Mouse (Mus musculus) kidney, adult 2 months (tissue): ENCODE results near the gene Hmgcl. TPM values are rescaled to one million over a fixed set of nuclear protein-coding genes. Genes with fewer than 3 reads are reported as not detected.

Experiments
- DNase-seq: peaks from one replicate; pipeline ENCODE4 v3.0.0; 2021
- H3K27ac ChIP-seq: fragments of 200-500 bp; 2 replicates; pipeline ENCODE4 v1.5.1; 2012; ENCODE audit warnings: low read depth, low read length, control low read depth, inconsistent platforms; ENCODE audit not compliant: insufficient read depth
- H3K27me3 ChIP-seq: fragments of 200-500 bp; replicated peaks from 2 replicates; pipeline ENCODE4 v1.6.1; 2012; ENCODE audit warnings: mild to moderate bottlenecking, moderate library complexity, low read length, inconsistent platforms; ENCODE audit not compliant: control insufficient read depth, insufficient read depth
- H3K36me3 ChIP-seq: fragments of 200-500 bp; 2 replicates; pipeline ENCODE4 v1.6.1; 2012; ENCODE audit warnings: mild to moderate bottlenecking, moderate library complexity, low read length, inconsistent platforms; ENCODE audit not compliant: control insufficient read depth, insufficient read depth
- H3K4me1 ChIP-seq: fragments of 200-500 bp; 2 replicates; pipeline ENCODE4 v1.6.1; 2011; ENCODE audit warnings: low read length; ENCODE audit not compliant: control insufficient read depth, insufficient read depth
- H3K4me3 ChIP-seq: fragments of 200-500 bp; 2 replicates; pipeline ENCODE4 v1.5.1; 2011; ENCODE audit warnings: mild to moderate bottlenecking, low read depth, low read length, control low read depth; ENCODE audit not compliant: insufficient read depth
- CTCF ChIP-seq: fragments of 200-500 bp; conservative IDR thresholded peaks from 2 replicates; pipeline ENCODE4 v1.5.1; 2011; ENCODE audit warnings: low read depth, mild to moderate bottlenecking, control low read depth, low read length, moderate library complexity, mixed read lengths; ENCODE audit not compliant: insufficient read depth, insufficient read length
- POLR2A ChIP-seq: fragments of 200-500 bp; IDR thresholded peaks from one replicate; pipeline ENCODE4 v1.6.1; 2011; ENCODE audit warnings: low read depth, low read length, control low read depth
- WGBS: fragments of 180-500 bp; shearing (Covaris S2); methylation state at CpG from one replicate; pipeline ENCODE4 v1.1.7; 2018; 5-methylcytosine and 5-hydroxymethylcytosine counted together
- polyA plus RNA-seq: library from polyadenylated mRNA; depleted of rRNA; stranded (reverse); fragments of >200 nt; gene quantifications from 2 replicates; pipeline ENCODE4 v1.2.3, GENCODE M21; 2012; rRNA removed

Hmgcl gene
- polyA plus RNA-seq, 1 experiment, result 199 TPM

DNA sequence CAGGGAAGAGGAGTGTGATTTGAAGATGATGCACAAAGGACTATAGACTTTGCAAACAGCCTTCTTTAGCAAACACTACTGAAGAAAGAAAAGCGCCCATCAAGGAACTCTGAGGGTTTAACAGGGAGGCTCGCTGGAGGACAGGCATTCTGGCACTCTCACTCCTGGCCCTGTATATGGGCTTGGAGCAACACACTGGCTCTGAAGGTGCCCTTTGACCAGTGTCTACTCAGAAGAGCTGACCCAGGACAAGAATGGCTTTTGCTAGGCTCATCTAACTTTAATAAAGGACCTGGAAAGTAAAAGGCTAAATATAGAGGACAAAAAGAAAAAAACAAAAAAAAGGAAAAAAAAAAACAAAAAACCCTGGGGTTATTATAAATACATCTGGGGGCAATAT, 58.7 kb downstream of the Hmgcl start:
- Histone ChIP-seq H3K4me3 (no peak overlapping the region), H3K36me3 (peaks cover 12% of the 10 kb centered on the region), H3K4me1 (peaks cover 4% of the 10 kb centered on the region; the same call in 1 of the 2 replicates), H3K27me3 (no peaks in the 10 kb centered on the region), H3K27ac (no peak overlapping the region)
- DNase-seq, result peak; percentile 66
- 68% methylated on average over 2 of the region's 2 CpGs for WGBS
- TF ChIP-seq POLR2A (no peak), CTCF (no peak)

DNA sequence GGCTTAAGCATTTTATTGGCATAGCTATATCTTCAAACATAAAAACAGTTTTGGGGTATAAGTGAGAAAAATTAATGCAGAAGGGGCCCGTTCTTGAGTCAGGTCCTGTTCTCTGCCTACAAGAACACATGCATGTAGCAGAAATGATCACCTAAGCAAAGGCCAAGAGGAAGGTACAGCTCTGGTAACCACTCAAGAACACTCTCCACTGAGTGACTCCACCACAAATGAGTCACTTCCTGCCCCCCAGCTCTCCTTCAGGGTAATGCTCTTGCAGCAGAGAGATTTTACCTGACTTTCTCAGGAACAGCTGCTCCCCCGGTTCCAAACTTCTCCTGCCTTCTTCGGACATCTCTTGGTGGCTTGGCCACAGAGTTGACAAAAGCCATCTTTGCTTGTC, 60.6 kb downstream of the Hmgcl start:
- no peak for DNase-seq
- H3K27ac ChIP-seq, result no peak overlapping the region
- TF ChIP-seq POLR2A (no peak), CTCF (no peak)
- no peak overlapping the region for H3K4me3 ChIP-seq
- peaks cover 4% of the 10 kb centered on the region; the same call in 1 of the 2 replicates for H3K4me1 ChIP-seq
- H3K36me3 ChIP-seq, result peaks cover 17% of the 10 kb centered on the region
- whole genome bisulfite sequencing, result 88% methylated on average over 3 of the region's 3 CpGs
- no peaks in the 10 kb centered on the region for H3K27me3 ChIP-seq

DNA sequence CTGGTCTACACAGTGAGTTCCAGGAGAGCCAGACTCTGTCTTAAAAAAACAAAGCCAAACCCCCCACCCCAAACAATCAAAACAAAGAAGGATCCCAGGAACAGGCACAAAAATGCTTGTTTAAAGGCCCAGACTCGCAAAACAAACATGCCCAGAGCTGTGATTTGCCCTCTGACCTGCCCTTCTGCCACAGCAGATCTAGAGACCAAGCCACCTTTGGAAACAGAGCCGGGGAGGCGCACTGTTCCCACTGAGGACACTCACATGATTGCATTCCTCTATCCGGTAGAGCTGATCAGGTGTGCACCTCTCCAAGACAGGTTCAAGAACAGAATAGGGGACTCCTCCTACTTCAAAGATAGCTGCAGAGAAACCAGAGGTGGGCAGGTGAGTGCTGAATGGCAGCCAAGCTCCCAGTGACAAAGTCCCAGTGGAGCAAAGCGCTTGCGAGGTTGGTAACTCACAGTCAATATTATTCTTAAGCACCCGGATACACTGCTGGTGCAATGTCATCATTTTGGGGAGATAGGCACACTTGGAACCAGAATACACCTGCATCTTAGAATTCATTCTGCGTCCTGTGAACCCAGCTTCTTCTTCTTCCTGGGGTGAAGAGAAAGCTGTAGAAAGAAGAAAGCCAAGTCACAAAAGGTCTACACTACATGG, 62.7 kb downstream of the Hmgcl start:
- TF ChIP-seq POLR2A, result no peak
- TF ChIP-seq CTCF, result no peak
- WGBS, result 67% methylated on average over 8 of the region's 8 CpGs
- H3K4me3 ChIP-seq, result no peak overlapping the region
- H3K36me3 ChIP-seq, result peaks cover 16% of the 10 kb centered on the region
- H3K27me3 ChIP-seq, result no peaks in the 10 kb centered on the region
- H3K4me1 ChIP-seq, result peaks cover 4% of the 10 kb centered on the region; the same call in 1 of the 2 replicates
- no peak for DNase-seq
- no peak overlapping the region for H3K27ac ChIP-seq

DNA sequence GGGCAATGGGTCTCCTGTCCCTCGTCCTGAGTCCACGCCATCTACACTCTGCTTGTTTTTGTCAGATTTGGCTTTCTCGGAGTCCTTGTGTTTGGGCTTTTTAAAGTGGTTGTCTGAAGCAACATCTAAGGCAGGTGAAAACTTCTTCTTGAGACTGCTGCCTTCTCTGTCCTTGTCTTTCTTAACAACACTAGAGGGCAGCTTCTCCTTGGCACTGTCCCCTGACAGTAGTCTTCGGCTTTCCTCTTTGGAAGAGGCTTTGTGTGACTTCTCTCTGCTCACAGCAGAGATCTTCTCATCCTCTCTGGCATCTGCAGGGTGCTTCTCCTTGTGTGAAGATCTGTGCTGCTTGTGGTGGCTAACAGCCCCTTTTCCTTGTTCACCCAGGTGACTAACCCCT, 64.3 kb downstream of the Hmgcl start:
- WGBS, result 80% methylated on average over 4 of the region's 4 CpGs
- peaks cover 12% of the 10 kb centered on the region for H3K36me3 ChIP-seq
- H3K4me3 ChIP-seq, result no peak overlapping the region
- TF ChIP-seq CTCF (no peak), POLR2A (no peak)
- no peak for DNase-seq
- H3K27ac ChIP-seq, result no peak overlapping the region
- H3K27me3 ChIP-seq, result no peaks in the 10 kb centered on the region
- H3K4me1 ChIP-seq, result no peaks in the 10 kb centered on the region

Other genes starting within 250 kb of the Hmgcl start
- gene Il22ra1, start 218.3 kb upstream of the Hmgcl start, polyA plus RNA-seq, result 3.0 and 4.1 TPM in 2 replicates
- 0.10 and 1.5 TPM in 2 replicates for gene Myom3, start 186.7 kb upstream of the Hmgcl start, polyA plus RNA-seq
- 43.4 TPM in 2 replicates for gene Srsf10, start 90.7 kb upstream of the Hmgcl start, polyA plus RNA-seq
- 17.7 and 23.3 TPM in 2 replicates for gene Pnrc2, start 72.6 kb upstream of the Hmgcl start, polyA plus RNA-seq
- gene Cnr2, start 51.1 kb upstream of the Hmgcl start, polyA plus RNA-seq, result 2.7 and 4.1 TPM in 2 replicates
- 161 and 226 TPM in 2 replicates for gene Fuca1, start 25.7 kb upstream of the Hmgcl start, polyA plus RNA-seq
- 12.9 and 13.4 TPM in 2 replicates for gene Gale, start 17.3 kb downstream of the Hmgcl start, polyA plus RNA-seq
- gene Lypla2, start 26.2 kb downstream of the Hmgcl start, polyA plus RNA-seq, result 90.8 and 100 TPM in 2 replicates
- gene Pithd1, start 40.8 kb downstream of the Hmgcl start, polyA plus RNA-seq, result 31.8 and 33.5 TPM in 2 replicates
- gene Eloa, start 75.3 kb downstream of the Hmgcl start, polyA plus RNA-seq, result 11.0 and 12.9 TPM in 2 replicates
- 232 and 292 TPM in 2 replicates for gene Rpl11, start 107.0 kb downstream of the Hmgcl start, polyA plus RNA-seq
- gene Id3, start 197.0 kb downstream of the Hmgcl start, polyA plus RNA-seq, result 259 and 289 TPM in 2 replicates
- gene E2f2, start 225.9 kb downstream of the Hmgcl start, polyA plus RNA-seq, result 2.1 and 2.2 TPM in 2 replicates